Mouse (Mus musculus): ENCODE measurements around the gene Ihh.

The Ihh gene

GRCm38 (mm10) chr1:74947986-74948670 lies 3.3 kb downstream of the Ihh start:
- DNase-seq (ENCODE audit: low spot score in 2 of 2) = no peak

- no peak for DNase-seq (ENCODE audit: low spot score in 2 of 2)
These were observed 9.7 kb downstream of the Ihh start for GRCm38 (mm10) chr1:74941651-74942360.

- no peak for DNase-seq (ENCODE audit: low spot score in 2 of 2)
These were observed 11.7 kb downstream of the Ihh start for GRCm38 (mm10) chr1:74939762-74940161.

GRCm38 (mm10) chr1:74936221-74936830 lies 15.1 kb downstream of the Ihh start:
- DNase-seq (ENCODE audit: low spot score in 2 of 2) = no peak

- peak; percentile 44 to 69 for DNase-seq (ENCODE audit: low spot score in 2 of 2)
These were observed 16.1 kb downstream of the Ihh start, which contains the start of gene Cfap65 for GRCm38 (mm10) chr1:74935402-74935801. TSS of gene Cfap65 (minus strand) at chr1:74935599.

- DNase-seq (ENCODE audit: low spot score in 2 of 2) = no peak
These were observed 23.7 kb downstream of the Ihh start for GRCm38 (mm10) chr1:74927621-74928296.

GRCm38 (mm10) chr1:74926721-74927120 lies 24.8 kb downstream of the Ihh start:
- peak in 1 of 2 experiments; percentile 18 for DNase-seq (ENCODE audit: low spot score in 2 of 2)

- DNase-seq (ENCODE audit: low spot score in 2 of 2) = no peak
These were observed 27.0 kb downstream of the Ihh start for GRCm38 (mm10) chr1:74924464-74924863.

GRCm38 (mm10) chr1:74915706-74916105 lies 35.8 kb downstream of the Ihh start:
- no peak for DNase-seq (ENCODE audit: low spot score in 2 of 2)

GRCm38 (mm10) chr1:74902191-74902590 lies 49.3 kb downstream of the Ihh start:
- no peak for DNase-seq (ENCODE audit: low spot score in 2 of 2)

GRCm38 (mm10) chr1:74901686-74902085 lies 49.8 kb downstream of the Ihh start:
- DNase-seq (ENCODE audit: low spot score in 2 of 2) = no peak

GRCm38 (mm10) chr1:74900341-74901285 lies 50.9 kb downstream of the Ihh start:
- no peak for DNase-seq (ENCODE audit: low spot score in 2 of 2)

- no peak for DNase-seq (ENCODE audit: low spot score in 2 of 2)
These were observed 52.6 kb downstream of the Ihh start for GRCm38 (mm10) chr1:74898656-74899431.

GRCm38 (mm10) chr1:74897976-74898375 lies 53.5 kb downstream of the Ihh start:
- DNase-seq (ENCODE audit: low spot score in 2 of 2) = no peak

All from right cerebral cortex, postnatal 36 days (tissue).